Mouse (Mus musculus) bone marrow macrophage, adult 2 months (primary cell): ENCODE data around the gene Slc4a2. TPM values are rescaled to one million over a fixed set of nuclear protein-coding genes. Genes with fewer than 3 reads are reported as not detected.

Experiments used
- H3K27ac ChIP-seq: 2 replicates; pipeline ENCODE4 v1.5.1; 2012; ENCODE audit warnings: low read depth, low read length; ENCODE audit not compliant: insufficient read depth
- H3K4me1 ChIP-seq: 2 replicates; pipeline ENCODE4 v1.6.1; 2012; ENCODE audit warnings: low read length; ENCODE audit not compliant: control insufficient read depth, insufficient read depth
- H3K4me3 ChIP-seq: 2 replicates; pipeline ENCODE4 v1.5.1; 2012; ENCODE audit warnings: mild to moderate bottlenecking, low read length, moderate library complexity; ENCODE audit not compliant: insufficient read depth
- CTCF ChIP-seq: IDR thresholded peaks from 2 replicates; pipeline ENCODE4 v1.5.1; 2012; ENCODE audit warnings: low read depth, mild to moderate bottlenecking, low read length, moderate library complexity
- POLR2A ChIP-seq: IDR thresholded peaks from 2 replicates; pipeline ENCODE4 v1.6.1; 2012; ENCODE audit warnings: mild to moderate bottlenecking, low read depth, low read length, borderline replicate concordance
- polyA plus RNA-seq: library from polyadenylated mRNA; stranded (reverse); fragments of >200 nt; gene quantifications from 2 replicates; pipeline ENCODE4 v1.2.4, GENCODE M21; 2012; ENCODE audit not compliant: missing spikeins, insufficient read depth, insufficient read length

Gene Slc4a2
- polyA plus RNA-seq, 1 experiment = 45.1 TPM

- Histone ChIP-seq H3K27ac (no peak overlapping the region), H3K4me1 (peaks cover 12% of the 10 kb centered on the region), H3K4me3 (peak overlapping the region; percentile 74)
Measured at GRCm38 (mm10) chr5:24443927-24444326, 20.3 kb downstream of the Slc4a2 start.

GRCm38 (mm10) chr5:24444746-24445427 lies 21.2 kb downstream of the Slc4a2 start, which contains the start of gene Fastk:
Gene Fastk, minus strand, starts transcription at chr5:24445287.
- Histone ChIP-seq H3K4me1 (peaks cover 12% of the 10 kb centered on the region), H3K27ac (peak within 1 kb of the TSS; percentile 55), H3K4me3 (peak within 1 kb of the TSS; percentile 74)
- peak; percentile 39; the same call in 1 of the 2 replicates for TF ChIP-seq POLR2A
- no peak for TF ChIP-seq CTCF

More at GRCm38 (mm10) chr5:24443927-24444326, 20.3 kb downstream of the Slc4a2 start:
- TF ChIP-seq POLR2A (no peak), CTCF (no peak)

- Histone ChIP-seq H3K4me3 (peak overlapping the region; percentile 63), H3K4me1 (peaks cover 12% of the 10 kb centered on the region), H3K27ac (peak overlapping the region; percentile 9; the same call in 1 of the 2 replicates)
- no peak for TF ChIP-seq POLR2A
Measured at GRCm38 (mm10) chr5:24445428-24446080, 21.9 kb downstream of the Slc4a2 start.

GRCm38 (mm10) chr5:24446630-24447029 lies 23.0 kb downstream of the Slc4a2 start:
- H3K4me3 ChIP-seq = no peak overlapping the region
- no peak overlapping the region for H3K27ac ChIP-seq
- H3K4me1 ChIP-seq = peaks cover 16% of the 10 kb centered on the region
- no peak for TF ChIP-seq POLR2A
- no peak for TF ChIP-seq CTCF

GRCm38 (mm10) chr5:24447624-24448298 lies 24.1 kb downstream of the Slc4a2 start, which contains the start of gene Tmub1:
Gene Tmub1, minus strand, starts transcription at chr5:24447854.
- TF ChIP-seq POLR2A (no peak), CTCF (no peak)
- Histone ChIP-seq H3K4me1 (peaks cover 16% of the 10 kb centered on the region), H3K27ac (no peak within 1 kb of the TSS), H3K4me3 (peak within 1 kb of the TSS; percentile 63)

GRCm38 (mm10) chr5:24451264-24452029 lies 27.8 kb downstream of the Slc4a2 start:
- peak overlapping the region; percentile 77 for H3K27ac ChIP-seq
- peaks cover 31% of the 10 kb centered on the region for H3K4me1 ChIP-seq
- TF ChIP-seq CTCF = no peak
- peak; percentile 50 for TF ChIP-seq POLR2A
- H3K4me3 ChIP-seq = peak overlapping the region; percentile 98

GRCm38 (mm10) chr5:24452030-24452690 lies 28.5 kb downstream of the Slc4a2 start, which contains the start of gene Agap3:
Gene Agap3, plus strand, starts transcription at chr5:24452177.
- H3K27ac ChIP-seq = peak within 1 kb of the TSS; percentile 81
- H3K4me1 ChIP-seq = peaks cover 32% of the 10 kb centered on the region
- TF ChIP-seq CTCF (no peak), POLR2A (no peak)
- peak within 1 kb of the TSS; percentile 98 for H3K4me3 ChIP-seq

- Histone ChIP-seq H3K27ac (peak overlapping the region; percentile 81), H3K4me3 (peak overlapping the region; percentile 98), H3K4me1 (peaks cover 32% of the 10 kb centered on the region)
- TF ChIP-seq POLR2A = no peak
- no peak for TF ChIP-seq CTCF
Measured at GRCm38 (mm10) chr5:24452691-24453233, 29.1 kb downstream of the Slc4a2 start.

GRCm38 (mm10) chr5:24453283-24453984 lies 29.8 kb downstream of the Slc4a2 start:
- no peak for TF ChIP-seq POLR2A
- no peak for TF ChIP-seq CTCF
- H3K4me3 ChIP-seq = peak overlapping the region; percentile 98
- H3K4me1 ChIP-seq = peaks cover 30% of the 10 kb centered on the region
- H3K27ac ChIP-seq = peak overlapping the region; percentile 81
